Mouse (Mus musculus) forebrain, embryonic 16.5 days (tissue): ENCODE measurements around the gene Zfp617. TPM values are rescaled to one million over a fixed set of nuclear protein-coding genes. Genes with fewer than 3 reads are reported as not detected.
"Not testable (repeated sequence)": the region's sequence is repeated elsewhere in the genome, so short reads cannot be mapped to it uniquely, and the experiment has no call there.

Experiments used
- ATAC-seq: fragments of 200-750 bp; cut with Nextera tagmentation; 2 replicates; pipeline ENCODE4 v1.8.0; 2017; ENCODE audit warnings: mild to moderate bottlenecking, moderate library complexity
- H3K27ac ChIP-seq: fragments of 300-500 bp; sonication (generic); 2 replicates; pipeline ENCODE4 v1.5.1; 2014; ENCODE audit warnings: low read length, control low read depth
- H3K27me3 ChIP-seq: fragments of 300-500 bp; sonication (generic); replicated peaks from 2 replicates; pipeline ENCODE4 v1.6.1; 2014; ENCODE audit warnings: low read length; ENCODE audit not compliant: control insufficient read depth, insufficient read depth
- H3K36me3 ChIP-seq: fragments of 300-500 bp; sonication (generic); 2 replicates; pipeline ENCODE4 v1.6.1; 2014; ENCODE audit not compliant: control insufficient read depth, insufficient read depth
- H3K4me1 ChIP-seq: fragments of 300-500 bp; sonication (generic); replicated peaks from 2 replicates; pipeline ENCODE4 v1.6.1; 2014; ENCODE audit warnings: low read length; ENCODE audit not compliant: control insufficient read depth, insufficient read depth
- H3K4me2 ChIP-seq: fragments of 300-500 bp; sonication (generic); 2 replicates; pipeline ENCODE4 v1.6.1; 2014; ENCODE audit warnings: mild to moderate bottlenecking, low read length, control low read depth
- H3K4me3 ChIP-seq: fragments of 300-500 bp; sonication (generic); replicated peaks from 2 replicates; pipeline ENCODE4 v1.5.1; 2014; ENCODE audit warnings: mild to moderate bottlenecking, low read length, control low read depth
- H3K9ac ChIP-seq: fragments of 300-500 bp; sonication (generic); replicated peaks from 2 replicates; pipeline ENCODE4 v1.6.1; 2014; ENCODE audit warnings: low read depth, low read length, control low read depth
- H3K9me3 ChIP-seq: fragments of 300-500 bp; sonication (generic); 2 replicates; pipeline ENCODE4 v1.6.1; 2016; ENCODE audit warnings: low read length; ENCODE audit not compliant: control insufficient read depth
- WGBS: fragments of 180-500 bp; shearing (Covaris S2); extraction: QIAGEN DNeasy Blood & Tissue Kit; methylation state at CpG from one replicate; pipeline ENCODE4 v1.1.7; 2014; 5-methylcytosine and 5-hydroxymethylcytosine counted together
- polyA plus RNA-seq: library from polyadenylated mRNA; unstranded; fragments of >200 nt; fragmentation: Nextera tagmentation; extraction: Ambion mirVana; gene quantifications from 2 replicates; pipeline ENCODE4 v1.2.1, GENCODE M21; 2015

Zfp617 gene
- polyA plus RNA-seq, 1 experiment from 2014 or later: 33.5 TPM

DNA sequence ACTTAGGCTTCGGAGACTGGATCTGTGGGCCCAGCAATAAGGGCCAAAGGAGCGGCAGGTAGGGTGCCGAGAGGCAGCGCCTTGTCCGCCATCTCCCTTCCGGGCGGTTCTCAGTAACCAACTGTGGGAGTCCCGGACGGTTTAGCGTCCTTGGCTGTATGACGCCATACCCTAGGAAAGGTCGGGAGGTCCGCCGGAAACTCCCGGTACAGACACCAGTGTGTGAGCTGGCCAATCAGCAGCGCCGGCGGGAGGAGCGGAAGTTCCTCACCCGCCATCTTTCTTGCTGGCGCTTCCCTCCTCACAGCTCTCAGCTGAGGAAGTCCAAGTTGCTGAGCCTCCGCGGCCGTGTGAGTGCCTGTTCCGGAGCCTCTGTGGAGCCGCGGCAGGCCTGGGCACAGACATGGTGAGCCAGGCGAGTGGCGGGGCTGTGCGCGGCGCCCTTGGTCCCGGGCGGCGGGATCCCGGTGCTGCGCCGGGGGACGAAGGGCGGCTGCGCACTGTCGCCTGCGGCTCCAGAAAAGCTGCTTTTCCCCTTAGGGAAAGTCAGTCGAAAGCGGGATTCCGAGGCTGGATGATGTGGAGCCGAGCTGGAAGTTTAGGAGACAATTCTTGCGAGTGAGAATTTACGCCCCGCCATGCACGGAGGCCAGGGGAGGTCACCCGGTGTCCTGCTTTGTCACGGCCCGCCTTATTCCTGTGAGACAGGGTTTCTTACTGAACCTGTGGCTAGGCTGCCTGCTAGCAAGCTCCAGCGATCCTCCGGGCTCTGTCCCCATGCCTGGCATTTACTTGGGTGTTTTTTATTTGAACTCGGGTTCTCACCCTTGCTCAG is 14.3 kb downstream of the Zfp617 start:
- Histone ChIP-seq H3K4me2 (peak overlapping the region; percentile 72), H3K9ac (peak overlapping the region; percentile 85), H3K36me3 (no peaks in the 10 kb centered on the region), H3K4me1 (0 out of 2 replicates have a peak, but pooled peaks cover 5% of the 10 kb centered on the region), H3K9me3 (no peaks in the 10 kb centered on the region), H3K27ac (peak overlapping the region; percentile 96), H3K27me3 (no peaks in the 10 kb centered on the region), H3K4me3 (peak overlapping the region; percentile 91)
- WGBS: under 1% methylated on average over 57 of the region's 57 CpGs
- ATAC-seq: peak; percentile 99

DNA sequence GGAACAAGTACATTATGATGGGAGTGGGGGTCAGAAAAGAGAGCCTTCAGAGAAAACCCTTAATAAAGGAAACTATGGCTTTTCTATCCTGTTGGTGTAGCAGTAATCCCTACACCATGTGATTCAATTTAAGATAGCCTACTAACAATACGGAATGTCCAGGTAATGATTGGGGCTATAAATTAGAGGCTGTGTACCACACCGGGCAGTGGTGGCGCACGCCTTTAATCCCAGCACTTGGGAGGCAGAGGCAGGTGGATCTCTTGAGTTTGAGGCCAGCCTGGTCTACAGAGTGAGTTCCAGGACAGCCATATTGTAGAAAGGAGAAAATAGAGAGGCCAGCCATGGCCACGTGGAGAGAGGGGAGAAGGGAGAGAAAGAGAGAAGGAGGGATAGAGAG is 17.4 kb downstream of the Zfp617 start:
- Histone ChIP-seq H3K27ac (no peak overlapping the region), H3K36me3 (peaks cover 9% of the 10 kb centered on the region; the same call in 1 of the 2 replicates), H3K4me2 (no peak overlapping the region), H3K4me1 (0 out of 2 replicates have a peak, but pooled peaks cover 5% of the 10 kb centered on the region), H3K9ac (no peak overlapping the region), H3K9me3 (no peaks in the 10 kb centered on the region), H3K27me3 (no peaks in the 10 kb centered on the region), H3K4me3 (no peak overlapping the region)
- WGBS: 97% methylated on average over 5 of the region's 5 CpGs
- ATAC-seq: no peak

DNA sequence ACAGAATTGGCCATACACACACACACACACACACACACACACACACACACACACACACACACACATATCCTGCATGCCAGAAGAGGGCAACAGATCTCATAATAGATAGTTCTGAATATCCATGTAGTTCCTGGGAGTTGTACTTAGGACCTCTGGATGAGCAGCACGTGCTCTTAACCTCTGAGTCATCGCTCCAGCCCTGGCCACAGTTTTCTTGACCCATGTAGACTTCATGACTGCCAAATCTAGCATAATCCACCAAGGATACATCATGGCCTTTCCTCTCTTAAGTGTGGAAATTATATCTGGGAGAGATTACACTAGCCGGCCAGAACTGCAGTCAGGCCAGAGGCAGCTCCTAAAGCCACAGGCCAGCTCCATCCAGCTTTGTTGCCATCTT is 18.1 kb downstream of the Zfp617 start:
- ATAC-seq: no peak
- Histone ChIP-seq H3K9me3 (no peaks in the 10 kb centered on the region), H3K9ac (no peak overlapping the region), H3K36me3 (peaks cover 13% of the 10 kb centered on the region), H3K4me2 (no peak overlapping the region), H3K27me3 (no peaks in the 10 kb centered on the region), H3K4me1 (0 out of 2 replicates have a peak, but pooled peaks cover 5% of the 10 kb centered on the region), H3K27ac (no peak overlapping the region), H3K4me3 (no peak overlapping the region)
- 93% methylated on average over 3 of the region's 3 CpGs for whole genome bisulfite sequencing

DNA sequence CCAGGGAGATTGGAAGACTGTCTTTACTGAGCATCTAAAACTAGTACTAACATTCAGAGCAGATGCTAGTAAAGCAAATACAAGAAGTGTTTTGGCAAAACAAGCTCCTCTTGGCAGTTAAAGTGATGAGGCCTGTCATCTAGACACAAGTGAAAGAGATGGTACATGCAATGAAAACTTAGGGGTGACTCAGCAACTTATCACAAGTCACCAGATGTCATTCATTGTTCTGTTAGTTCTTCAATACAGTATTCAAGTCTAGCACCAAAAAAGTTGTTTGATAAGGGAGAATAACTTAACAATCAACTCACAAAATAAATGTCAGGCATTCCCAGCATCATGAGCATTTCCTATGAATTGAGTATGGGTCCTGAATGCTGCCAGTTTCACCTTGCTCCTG is 19.3 kb downstream of the Zfp617 start:
- Histone ChIP-seq H3K9me3 (no peaks in the 10 kb centered on the region), H3K27ac (no peak overlapping the region), H3K36me3 (peaks cover 14% of the 10 kb centered on the region), H3K4me1 (0 out of 2 replicates have a peak, but pooled peaks cover 5% of the 10 kb centered on the region), H3K4me2 (no peak overlapping the region), H3K27me3 (no peaks in the 10 kb centered on the region), H3K4me3 (no peak overlapping the region), H3K9ac (no peak overlapping the region)
- no peak for ATAC-seq

DNA sequence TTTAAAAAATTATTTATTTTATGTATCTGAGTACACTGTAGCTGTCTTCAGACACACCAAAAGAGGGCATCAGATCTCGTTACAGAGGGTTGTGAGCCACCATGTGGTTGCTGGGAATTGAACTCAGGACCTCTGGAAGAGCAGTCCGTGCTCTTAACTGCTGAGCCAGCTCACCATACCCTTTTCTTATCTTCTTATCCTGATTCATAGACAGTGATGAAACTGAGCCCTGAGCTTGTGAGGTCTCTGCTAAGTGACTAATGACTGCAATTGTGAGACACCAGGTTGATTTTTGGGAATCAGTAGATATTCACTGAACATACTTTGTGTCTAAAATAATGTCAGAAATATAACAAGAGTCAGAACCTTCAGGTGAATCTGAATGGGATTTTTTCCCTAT is 29.6 kb downstream of the Zfp617 start:
- not testable (repeated sequence) for ATAC-seq, H3K27me3 ChIP-seq, H3K27ac ChIP-seq, H3K9ac ChIP-seq, H3K36me3 ChIP-seq, H3K9me3 ChIP-seq, H3K4me2 ChIP-seq, H3K4me3 ChIP-seq, H3K4me1 ChIP-seq
- 90% methylated on average over 2 of the region's 2 CpGs for WGBS

DNA sequence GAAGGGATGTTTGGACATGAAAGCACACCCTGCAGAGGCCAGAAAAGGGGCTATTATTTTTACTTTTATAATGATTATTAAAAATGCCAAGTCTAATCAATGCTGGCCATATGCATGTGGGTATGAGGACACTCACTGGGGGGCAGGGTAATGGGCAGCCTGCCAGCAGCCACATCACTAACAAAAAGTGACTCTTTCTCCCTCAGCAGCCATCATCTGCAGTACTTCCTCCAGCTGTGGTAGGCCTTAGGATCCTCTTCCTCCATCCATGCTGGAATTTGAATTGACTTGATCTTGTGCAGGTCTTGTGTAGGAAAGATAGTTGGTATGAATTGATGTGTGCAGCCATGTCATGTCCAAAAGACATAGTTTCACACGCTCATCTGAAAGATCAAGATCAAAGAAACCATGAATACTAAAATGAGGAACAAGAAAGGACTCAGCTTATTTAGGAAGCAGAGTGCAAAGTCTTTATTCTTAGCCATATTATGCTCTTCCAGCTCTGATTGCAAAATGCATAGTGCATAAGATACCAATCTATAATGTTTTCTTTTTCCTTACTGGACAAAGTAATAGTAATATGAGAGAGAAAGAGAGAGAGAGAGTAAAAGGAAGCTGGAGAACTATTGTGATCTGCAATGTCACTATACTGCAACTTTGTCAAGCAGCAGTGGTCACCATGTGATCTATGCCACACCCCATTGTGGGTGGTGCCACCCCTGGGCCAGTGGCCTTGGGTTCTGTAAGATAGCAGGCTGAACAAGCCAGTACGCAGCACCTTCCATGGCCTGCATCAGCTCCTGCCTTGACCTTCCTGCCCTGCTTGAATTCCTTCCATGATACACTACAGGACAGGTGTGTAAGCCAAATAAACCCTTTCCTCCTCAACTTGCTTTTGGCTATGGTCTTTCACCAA is 32.1 kb downstream of the Zfp617 start:
- Histone ChIP-seq H3K9ac (no peak overlapping the region), H3K9me3 (no peaks in the 10 kb centered on the region), H3K36me3 (no peaks in the 10 kb centered on the region), H3K27me3 (no peaks in the 10 kb centered on the region), H3K4me3 (no peak overlapping the region), H3K4me2 (no peak overlapping the region), H3K4me1 (no peaks in the 10 kb centered on the region), H3K27ac (no peak overlapping the region)
- 82% methylated on average over 2 of the region's 2 CpGs for WGBS
- no peak for ATAC-seq

DNA sequence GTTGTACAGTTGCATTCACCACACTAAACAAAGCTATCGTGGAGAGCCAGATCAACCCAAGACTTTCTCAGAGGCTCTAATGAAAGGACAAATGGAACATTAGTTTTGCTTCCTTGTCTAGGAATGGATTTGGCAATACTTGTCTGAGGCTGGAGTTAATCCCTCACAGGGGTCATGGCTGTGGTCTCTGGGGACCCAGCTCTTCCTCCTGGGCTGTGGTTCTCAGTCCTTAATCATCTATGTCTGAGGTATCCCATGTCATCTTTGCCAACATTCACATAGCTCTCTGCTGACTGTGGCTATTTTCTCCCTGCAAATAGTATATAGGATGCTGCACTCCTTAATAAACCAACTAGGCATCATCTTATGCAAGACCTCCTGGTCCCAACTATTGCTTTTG is 33.3 kb downstream of the Zfp617 start:
- Histone ChIP-seq H3K4me1 (no peaks in the 10 kb centered on the region), H3K36me3 (no peaks in the 10 kb centered on the region), H3K27ac (no peak overlapping the region), H3K4me3 (no peak overlapping the region), H3K4me2 (no peak overlapping the region), H3K27me3 (peaks cover 5% of the 10 kb centered on the region; the same call in 1 of the 2 replicates), H3K9ac (no peak overlapping the region), H3K9me3 (no peaks in the 10 kb centered on the region)
- 72% methylated on average over 1 of the region's 1 CpGs for WGBS
- ATAC-seq: no peak

DNA sequence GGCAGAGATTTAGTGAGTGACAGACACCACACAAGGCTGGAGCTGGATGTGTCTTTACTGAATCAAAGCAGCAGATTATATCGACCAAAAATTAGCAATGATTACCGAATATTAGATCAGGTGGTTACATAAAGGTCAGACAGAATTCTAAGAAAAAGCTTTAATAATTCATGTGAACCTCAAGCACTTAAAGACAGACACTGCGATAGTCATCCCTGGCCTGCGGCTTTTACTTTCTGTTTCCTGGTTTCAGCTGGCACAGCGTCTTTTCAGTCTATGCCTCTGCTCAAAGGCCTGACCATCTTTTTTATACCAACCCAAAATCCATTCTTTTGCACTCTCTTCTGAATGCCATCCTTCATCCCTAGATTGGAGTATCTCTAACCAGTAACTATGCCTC is 40.2 kb downstream of the Zfp617 start:
- peaks cover 14% of the 10 kb centered on the region for H3K4me1 ChIP-seq
- H3K4me2 ChIP-seq: no peak overlapping the region
- ATAC-seq: no peak
- no peak overlapping the region for H3K4me3 ChIP-seq
- no peaks in the 10 kb centered on the region; the same call in 1 of the 2 replicates for H3K36me3 ChIP-seq
- H3K9me3 ChIP-seq: no peaks in the 10 kb centered on the region
- WGBS: 93% methylated on average over 5 of the region's 5 CpGs
- no peak overlapping the region for H3K27ac ChIP-seq
- peaks cover 5% of the 10 kb centered on the region; the same call in 1 of the 2 replicates for H3K27me3 ChIP-seq
- H3K9ac ChIP-seq: no peak overlapping the region
